Mouse (Mus musculus): Measurements from ENCODE around the gene Gm8994.
"Not testable (repeated sequence)": the region's sequence is repeated elsewhere in the genome, so short reads cannot be mapped to it uniquely, and the experiment has no call there.

Gm8994 gene

DNA sequence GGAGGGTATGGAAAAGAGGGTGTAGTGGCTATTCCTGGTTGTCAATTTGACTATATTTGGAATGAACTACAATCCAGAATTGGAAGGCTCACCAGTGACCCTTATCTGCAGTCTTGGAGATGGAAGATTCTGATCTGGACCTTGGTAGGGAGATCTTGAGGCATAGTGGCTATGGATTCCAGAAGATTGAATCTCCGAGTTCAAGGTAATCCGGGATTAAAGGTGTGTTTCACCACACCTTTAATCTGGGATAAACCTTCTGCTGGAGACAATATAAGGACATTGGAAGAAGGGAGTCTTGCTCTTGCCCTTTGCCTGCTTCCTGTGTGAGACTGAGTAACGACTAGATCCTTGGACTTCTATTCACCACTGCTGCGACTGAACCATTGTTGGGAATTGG is at the start of gene Gm8994:
Gene Gm8994, plus strand, starts transcription at position 301 of the 400 bp plus-strand sequence.
- not testable (repeated sequence) for DNase-seq (ENCODE audit: low spot score)

DNA sequence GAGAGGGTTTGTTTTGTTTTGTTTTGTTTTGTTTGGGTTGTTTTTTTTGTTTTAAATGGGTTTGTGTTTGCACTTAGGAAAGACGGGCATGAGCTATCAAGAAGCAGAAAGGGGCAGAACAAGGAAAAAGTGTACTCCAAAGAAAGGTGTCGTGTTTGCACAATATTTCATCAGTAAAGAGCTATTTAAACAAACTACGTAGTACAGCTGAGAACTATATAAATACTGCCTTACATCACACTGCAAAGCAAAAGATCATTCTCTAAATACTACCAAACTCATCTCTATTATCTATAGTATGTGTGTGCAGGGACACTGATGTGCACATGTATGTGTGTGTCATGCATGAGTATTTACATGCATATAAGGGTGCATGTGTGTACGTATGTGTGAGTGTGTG is 49.7 kb upstream of the Gm8994 start:
- DNase-seq (ENCODE audit: low spot score): no peak

DNA sequence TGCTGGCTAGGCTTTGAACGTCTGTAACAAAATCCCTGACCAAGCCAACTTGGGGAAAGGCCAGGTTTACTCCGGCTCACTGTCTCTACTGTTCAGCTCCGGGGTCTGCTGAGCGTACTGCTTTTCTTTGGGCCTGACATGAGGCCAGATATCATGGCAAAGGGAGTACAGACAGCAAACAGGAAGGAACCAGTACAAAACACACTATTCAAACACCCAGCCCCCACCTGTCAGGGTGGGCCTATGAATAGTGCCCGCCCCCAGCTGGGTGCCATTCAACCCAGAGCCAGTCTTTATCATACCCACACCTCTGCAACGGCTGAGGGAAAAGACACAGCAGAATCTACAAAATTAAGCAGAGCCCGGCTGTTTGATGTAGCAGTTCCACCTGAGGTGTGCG is 42.8 kb upstream of the Gm8994 start:
- no peak for DNase-seq (ENCODE audit: low spot score)

DNA sequence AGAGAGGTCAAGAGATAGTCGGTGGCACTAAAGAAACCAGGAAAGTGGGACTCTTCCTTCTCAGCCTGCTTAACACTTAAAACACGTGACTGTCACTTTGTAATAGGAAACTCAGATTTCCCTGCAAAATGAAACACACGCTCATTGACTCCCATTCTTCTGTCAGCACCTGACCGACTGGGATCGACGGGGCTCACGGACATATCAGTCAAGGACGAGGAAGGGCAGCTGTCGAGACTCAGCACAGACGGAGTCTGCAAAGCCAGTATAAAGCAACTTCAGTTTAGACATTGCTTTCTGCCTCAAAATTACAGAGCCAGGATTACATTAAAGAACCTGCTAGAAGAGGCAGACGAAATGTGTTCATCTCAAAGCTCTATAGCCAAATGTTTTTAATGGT is 41.2 kb upstream of the Gm8994 start:
- DNase-seq (ENCODE audit: low spot score): no peak

DNA sequence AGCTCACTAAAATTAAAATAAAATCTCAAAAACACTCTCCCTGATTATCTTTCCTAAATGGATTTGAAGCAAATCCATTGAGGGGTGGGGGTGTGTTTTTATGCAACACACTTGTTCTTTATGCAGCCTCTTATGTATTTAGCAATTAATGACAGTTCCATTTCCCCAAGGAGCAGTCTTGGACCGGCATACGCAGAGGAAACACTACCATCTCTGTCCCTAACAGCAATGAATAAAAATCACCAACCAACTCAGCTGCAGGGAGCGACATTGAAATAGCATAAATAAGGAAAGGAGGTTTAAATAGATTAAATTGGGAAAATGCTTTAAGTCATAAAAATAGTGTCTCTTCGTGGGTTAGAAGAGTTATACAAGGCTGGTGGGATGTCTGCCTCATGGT is 40.8 kb upstream of the Gm8994 start:
- no peak for DNase-seq (ENCODE audit: low spot score)

DNA sequence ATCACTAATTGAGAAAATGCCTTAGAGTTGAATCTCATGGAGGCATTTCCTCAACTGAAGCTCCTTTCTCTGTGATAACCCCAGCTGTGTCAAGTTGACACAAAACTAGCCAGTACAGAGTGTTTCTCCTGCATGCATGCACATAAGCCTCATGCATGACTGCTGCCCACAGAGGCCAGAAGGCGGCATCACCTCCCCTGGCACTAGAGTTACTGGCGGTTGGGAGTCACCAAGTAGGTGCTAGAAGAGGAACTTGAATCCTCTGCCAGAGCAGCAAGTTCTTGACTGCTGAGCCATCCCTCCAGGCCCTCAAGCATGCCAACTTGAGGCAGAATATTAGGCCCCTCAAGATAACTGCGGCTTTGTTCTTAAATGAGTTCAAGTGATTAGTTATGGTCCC is 35.9 kb upstream of the Gm8994 start:
- no peak for DNase-seq (ENCODE audit: low spot score)

DNA sequence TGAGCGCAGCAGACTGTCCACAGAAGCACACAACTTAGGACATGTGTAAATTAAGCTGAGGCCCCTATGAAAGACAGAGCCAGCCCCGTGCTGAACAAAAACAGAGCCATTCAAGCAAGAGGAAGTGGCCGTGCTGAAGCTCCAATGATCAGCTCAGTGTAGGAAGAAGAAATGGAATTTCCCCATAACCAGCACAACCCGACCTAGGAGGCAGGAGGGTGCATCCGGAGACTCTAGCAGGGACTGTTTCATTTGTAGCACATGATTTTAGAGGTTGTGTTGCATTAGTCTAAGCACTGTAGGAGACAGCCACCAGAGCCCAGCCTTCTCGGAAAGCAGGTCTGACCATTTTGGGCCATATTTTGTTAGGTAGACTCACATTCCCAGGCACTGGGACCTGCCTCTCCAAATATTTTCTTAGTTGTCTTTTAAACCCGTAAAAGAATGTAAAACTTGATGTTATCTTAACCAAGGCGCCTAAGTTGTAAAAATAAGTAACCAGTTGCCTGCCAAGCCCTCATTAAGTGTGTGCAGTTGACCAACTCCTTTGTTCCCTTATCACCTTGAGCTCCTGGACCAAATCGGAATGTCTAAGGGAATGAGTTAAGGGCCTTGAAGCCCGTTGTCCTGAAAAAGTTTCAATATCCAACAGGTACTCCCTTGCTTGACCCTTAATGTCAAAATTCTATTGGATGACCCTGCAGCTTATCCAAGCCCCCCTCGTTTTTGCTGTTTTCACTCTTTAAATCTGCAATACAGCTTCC is 35.2 kb upstream of the Gm8994 start:
- no peak for DNase-seq (ENCODE audit: low spot score)

DNA sequence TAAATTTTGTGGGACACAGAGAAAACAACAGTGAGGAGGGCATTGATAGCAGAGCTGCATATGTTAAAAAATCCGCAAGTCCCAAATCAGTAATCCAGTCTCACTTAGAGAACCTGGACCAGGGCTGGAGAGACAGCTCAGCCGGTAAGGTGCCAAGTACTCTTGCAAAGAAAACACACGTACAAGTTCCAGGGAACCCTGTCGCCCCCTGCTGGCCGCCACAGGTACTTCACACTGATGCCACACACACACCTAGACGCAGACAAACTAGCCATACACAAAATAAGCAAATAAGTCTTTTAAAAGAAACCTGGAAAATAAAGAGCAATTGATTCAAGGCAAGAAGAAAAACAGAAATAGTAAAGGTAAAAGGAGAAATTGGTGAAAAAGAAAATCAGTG is 33.6 kb upstream of the Gm8994 start:
- DNase-seq (ENCODE audit: low spot score): no peak

DNA sequence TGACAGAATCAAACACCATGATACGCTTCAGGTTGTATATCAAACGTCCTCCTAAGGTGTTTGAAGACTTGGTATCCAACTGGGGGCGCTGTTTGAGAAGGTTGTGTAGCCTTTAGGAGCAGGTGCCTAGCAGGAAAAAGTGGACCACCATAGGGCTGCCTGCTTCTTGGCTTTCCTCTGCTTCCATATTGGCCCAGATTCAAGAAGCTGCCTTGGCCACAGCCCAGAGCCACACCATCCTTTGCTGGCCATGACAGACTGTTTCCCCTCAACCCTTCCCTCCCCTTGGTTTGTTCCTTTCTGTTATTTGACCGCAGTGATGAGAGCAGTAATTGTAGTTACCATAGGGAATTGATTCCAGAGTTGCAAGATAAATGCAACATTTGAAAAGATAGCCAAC is 31.5 kb upstream of the Gm8994 start:
- no peak for DNase-seq (ENCODE audit: low spot score)

DNA sequence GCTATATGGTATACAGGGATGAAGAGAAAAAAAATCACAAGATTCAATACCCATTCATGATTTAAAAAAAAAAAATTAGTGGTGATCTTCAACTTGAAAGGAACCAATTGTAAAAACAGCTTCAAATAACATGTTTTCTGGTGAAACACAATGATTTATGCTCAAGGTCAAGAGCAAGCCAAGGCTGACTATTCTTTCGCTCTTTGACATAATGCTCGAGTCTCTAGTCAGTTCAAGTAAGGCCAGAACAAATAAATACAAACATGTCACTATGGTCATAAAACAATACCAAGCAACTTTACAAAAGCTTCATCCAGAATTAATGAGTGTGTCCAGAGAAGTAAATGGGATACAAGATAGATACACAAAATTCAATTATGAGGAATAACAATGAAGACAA is 31.1 kb upstream of the Gm8994 start:
- DNase-seq (ENCODE audit: low spot score): no peak

DNA sequence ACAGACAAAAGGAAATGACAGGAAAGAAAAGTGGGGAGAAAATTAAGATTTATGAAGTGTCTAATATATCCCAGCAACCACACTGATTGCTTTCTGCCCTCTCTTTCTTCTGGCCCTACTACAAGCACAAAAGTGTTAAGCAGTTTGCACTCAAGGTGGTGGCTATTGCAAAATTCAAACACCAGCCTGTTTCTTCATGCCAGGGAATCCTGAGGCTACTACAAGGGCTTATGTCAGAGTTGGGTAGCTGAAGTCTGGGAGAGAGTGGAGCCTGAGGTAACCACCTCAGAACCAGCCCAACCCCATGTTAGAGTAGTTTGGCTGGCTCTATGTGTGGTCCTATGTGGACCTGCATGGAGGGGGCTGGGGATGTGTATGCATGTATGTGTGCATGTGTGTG is 23.8 kb upstream of the Gm8994 start:
- DNase-seq (ENCODE audit: low spot score): no peak

DNA sequence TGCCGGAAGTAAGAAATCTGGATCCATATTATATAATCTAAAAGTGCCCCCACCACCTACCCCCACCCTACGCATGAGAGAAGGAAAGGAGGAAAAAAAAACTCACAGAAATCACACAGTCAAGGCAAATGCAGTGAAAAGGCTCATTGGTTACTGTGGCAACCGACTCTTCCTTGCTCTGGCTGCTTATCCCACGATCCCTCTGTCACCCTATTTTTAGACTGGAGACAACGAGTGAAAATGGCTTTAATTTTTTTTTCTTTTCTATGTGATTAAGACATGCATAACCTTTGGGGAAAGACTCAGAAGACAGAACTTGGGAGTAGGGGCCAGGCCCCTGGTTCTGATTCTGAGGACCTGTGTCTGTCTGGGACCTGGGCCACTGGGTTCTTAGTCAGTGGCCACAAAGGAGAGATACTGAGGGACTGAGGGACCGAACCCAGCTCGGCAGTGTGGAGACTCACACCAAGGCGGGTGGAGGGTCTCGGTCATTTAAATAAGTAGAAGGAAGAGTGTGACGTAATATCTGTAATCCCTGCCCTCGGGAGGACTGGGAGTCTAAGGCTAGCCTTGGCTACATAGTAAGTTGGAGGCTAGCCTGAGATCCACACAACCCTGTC is 22.9 kb upstream of the Gm8994 start:
- DNase-seq (ENCODE audit: low spot score): no peak

DNA sequence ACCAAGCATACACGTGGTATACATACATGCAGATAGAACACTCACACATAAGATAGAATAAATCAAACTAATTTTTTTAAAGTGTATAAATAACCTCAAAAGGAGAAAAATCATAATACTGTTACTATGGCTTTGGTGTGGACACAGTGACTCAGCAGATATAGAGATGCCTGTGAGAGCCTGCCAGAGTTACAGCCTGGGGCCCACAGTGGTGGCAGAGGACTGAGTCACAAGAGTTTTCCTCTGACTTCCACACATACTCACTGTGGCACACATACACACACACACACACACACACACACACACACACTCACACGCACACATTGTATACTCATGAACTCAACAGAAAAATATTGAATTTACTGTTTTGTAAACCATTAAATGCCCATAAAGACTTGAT is 17.9 kb upstream of the Gm8994 start:
- DNase-seq (ENCODE audit: low spot score): no peak

DNA sequence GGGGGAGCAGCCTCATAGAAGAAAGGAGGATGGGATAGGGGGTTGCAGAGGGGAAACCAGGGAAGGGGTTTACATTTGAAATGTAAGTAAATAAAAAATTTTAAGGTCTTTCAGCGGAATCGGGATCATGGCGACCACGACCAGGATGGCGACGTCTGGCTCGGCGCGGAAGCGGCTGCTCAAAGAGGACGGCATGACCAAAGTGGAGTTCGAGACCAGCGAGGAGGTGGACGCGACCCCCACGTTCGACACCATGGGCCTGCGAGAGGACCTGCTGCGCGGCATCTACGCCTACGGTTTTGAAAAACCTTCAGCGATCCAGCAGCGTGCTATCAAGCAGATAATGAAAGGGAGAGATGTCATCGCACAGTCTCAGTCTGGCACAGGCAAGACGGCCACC is 1.1 kb downstream of the Gm8994 start:
- DNase-seq (ENCODE audit: low spot score): not testable (repeated sequence)

DNA sequence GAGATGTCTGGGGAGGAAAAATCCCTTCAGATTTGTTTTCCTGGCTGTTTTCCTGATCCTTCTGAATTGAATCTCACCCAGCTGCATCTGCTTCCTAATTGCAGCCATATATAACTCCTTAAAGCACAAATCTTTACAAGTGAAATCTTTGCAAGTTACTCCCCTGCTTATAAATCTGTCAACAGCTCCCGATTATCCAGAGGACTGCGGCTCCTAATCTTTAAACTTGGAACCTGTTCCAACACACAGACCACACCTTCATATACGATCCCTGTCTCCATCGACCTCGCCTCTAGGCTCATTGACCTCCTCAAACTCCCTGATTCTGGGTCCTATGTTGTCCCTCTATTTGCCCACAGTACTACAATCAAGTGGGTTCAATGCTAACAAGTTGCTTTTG is 13.3 kb downstream of the Gm8994 start:
- no peak for DNase-seq (ENCODE audit: low spot score)

DNA sequence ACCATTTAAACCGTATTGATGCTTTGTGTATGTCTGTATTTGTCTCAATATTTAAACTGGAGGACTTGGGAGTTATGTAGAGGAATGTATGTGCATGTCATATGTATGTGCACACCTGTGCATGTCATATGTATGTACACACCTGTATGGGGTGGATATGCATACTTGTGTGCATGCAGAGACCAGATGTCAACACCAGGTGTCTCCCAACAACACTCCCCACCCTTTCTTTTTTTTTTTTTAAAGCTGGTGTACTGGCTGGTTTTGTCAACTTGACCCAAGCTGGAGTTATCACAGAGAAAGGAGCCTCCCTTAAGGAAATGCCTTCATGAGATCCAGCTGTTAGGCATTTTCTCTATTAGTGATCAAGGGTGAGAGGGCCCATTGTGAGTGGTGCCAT is 13.8 kb downstream of the Gm8994 start:
- DNase-seq (ENCODE audit: low spot score): no peak

DNA sequence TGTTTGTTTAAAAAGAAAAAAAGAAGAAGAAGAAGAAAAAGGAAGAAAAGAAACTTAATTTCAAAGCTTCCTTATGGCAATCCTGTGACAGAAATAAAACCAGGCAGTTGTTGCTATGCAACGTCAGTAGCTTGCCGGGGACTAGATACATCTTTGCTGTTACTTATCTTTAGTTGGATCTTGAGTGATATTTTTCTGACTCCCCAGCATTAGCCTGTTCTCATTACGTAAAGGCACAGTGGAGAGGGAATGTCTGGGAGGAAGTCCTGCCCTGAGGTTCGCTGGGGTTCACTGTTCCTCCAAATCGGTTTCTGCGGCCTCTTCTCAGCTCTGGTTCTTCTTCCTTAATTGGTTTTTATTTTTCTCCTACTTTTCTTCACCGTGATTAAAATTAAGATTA is 16.5 kb downstream of the Gm8994 start:
- no peak for DNase-seq (ENCODE audit: low spot score)

DNA sequence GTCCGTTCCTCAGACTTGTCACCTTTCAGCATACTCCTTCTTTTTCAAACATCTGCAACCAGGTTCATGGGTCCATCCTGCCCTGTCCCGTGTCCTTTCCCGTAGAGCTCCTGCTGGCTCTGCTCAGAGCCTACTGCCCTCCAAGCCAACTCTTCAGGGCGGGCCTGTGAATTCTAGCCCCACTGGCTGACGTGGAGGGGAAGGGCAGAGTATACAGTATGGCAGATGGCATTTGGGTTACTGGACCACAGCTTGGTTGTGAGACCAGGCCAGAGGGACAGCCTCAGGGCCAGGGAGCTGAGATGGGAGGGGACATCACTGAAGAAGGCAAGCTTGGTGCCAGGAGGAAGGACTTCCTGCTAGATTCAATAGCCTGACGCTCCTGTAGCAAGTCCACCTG is 17.7 kb downstream of the Gm8994 start:
- no peak for DNase-seq (ENCODE audit: low spot score)

DNA sequence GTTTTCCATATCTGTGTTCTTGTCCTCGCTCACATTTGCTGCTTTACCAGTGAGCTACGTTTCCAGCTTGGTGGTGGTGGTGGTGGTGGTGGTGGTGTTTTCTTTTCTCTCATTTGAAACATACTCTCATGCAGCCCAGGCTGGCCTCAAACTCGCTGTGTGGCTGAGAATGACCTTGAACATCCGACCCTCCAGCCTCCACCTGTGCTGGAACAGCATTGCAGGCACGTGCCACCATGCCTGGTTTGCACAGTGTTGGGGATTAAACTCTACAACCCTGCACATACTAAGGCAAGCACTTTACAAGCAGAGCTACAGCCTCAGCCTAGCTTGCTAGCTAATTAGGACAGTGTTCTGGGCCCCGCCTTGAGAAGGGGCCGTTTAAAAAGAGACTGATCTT is 18.3 kb downstream of the Gm8994 start:
- DNase-seq (ENCODE audit: low spot score): no peak

DNA sequence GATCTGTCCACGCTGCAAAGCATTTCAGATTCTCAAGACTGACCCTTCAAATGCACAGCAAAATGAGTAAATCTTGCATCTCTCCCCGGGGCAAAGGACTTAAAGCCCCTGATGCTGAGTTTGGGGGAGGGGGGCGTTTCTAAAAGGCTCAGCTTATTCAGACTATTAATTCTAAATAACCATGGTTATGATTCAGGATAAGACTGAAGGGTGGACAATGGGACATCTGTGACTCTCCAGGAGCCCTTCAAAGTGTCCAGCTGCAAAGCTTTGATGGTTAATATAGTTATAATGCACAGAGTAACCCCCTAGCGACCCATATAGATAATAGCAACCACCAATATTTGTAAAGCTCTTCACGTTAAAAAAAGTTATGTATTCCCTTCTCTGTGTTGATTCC is 19.7 kb downstream of the Gm8994 start:
- no peak for DNase-seq (ENCODE audit: low spot score)

DNA sequence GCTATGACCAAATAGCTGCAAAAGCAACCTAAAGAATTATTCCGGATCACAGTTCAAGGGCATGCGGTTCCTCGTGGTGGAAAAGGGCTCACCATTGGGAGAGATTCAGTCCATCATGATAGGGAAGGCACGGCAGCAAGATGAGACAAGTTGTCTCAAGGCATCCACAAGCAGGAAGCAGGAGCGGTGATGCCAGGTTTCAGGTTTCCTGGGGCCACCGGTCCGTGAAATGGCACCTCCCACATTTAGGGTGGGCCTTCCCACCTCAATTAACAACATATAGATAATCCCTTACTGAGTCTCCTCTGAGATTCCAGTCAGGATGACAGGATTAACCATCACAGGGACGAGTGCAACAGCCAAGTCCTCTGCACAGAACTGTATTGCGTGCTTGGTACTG is 20.3 kb downstream of the Gm8994 start:
- no peak for DNase-seq (ENCODE audit: low spot score)

DNA sequence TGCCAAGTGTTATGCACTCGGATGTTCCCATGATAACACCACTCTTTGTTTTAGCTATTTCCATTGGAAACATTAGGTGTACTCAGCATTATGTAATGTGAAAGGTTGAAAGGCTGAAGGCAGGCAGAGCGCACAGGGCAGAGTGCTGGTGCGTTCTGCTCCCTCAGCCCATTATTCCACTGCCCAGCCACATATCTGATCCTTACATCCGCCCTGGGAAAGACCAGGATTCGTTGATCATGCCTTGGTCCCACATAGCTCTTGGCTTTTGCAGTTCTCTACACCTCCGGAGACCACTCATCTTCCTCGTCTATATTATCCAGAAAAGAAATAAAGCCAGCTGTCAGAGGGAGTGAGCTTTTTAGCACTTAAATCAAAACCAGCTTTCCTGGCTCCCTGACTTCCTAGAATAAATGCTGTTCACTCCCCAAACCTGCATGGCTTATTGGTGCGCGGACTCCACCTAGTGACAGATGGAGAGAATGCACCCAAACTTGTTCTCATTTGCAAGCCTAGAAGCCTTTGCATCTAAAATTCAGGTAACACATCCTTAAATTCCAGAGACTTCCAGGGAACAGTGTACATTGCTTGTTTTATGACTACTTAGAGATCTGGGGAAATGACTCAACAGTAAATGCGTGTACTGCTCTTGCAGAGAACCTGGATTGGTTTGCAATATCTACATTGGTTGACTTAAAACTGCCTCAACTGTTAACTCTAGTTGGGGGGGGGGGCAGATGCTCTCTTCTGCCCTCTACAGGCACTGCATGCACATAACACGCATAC is 26.3 kb downstream of the Gm8994 start:
- no peak for DNase-seq (ENCODE audit: low spot score)

DNA sequence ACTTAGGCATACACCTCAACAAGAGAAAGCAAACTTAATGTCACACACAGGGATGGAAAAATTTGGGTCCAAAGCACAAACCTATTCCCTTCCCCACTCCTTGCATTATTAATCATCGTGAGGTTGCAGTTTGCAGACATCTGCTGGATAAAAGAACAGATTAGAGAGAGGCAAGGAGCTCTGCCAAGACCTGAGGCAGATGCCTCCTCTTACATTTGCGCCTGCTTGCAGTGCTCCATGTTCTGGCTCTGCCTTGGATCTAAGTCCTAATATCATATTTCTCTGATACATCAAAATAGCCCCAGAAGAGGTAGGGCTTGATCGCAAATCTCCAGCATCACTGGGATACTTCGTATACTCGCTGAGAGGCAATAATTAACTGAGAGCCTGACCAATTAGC is 31.1 kb downstream of the Gm8994 start:
- DNase-seq (ENCODE audit: low spot score): no peak

Data from spleen, adult 12 weeks (tissue).